Mouse (Mus musculus): ENCODE results near the gene Atxn10. TPM values are rescaled to one million over a fixed set of nuclear protein-coding genes. Genes with fewer than 3 reads are reported as not detected.

The Atxn10 gene
- polyA plus RNA-seq, 1 experiment from 2014 or later, result 574 TPM

DNA sequence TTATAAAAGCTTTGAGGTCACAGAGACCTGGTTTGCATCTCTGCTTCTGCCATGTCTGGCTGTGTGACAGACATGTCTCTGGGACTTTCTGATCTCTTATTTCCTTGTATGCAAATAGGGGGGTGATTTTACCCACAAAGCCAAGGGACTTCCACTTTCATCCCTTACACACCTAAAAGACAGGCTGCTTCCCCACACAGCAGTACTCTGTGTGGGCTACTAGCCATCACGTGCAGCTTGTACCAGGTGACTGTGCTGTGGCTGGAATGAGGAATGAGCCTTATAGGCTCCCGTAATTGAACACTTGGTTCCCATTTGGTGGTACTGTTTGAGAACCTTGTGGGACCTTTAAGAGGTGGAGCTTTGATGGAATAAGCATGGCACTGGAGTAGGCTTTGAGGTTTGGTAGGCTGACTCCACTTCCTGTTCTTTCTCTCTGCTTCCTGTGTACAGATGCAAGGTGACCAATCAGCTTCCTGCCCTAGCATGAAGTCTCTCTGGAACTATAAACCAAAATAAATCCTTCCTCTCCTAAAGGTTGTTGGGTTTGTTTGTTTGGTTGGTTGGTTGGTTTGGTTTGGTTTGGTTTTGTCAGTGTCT lies 28.9 kb upstream of the Atxn10 start:
- 91% methylated on average over 2 of the region's 2 CpGs for WGBS

DNA sequence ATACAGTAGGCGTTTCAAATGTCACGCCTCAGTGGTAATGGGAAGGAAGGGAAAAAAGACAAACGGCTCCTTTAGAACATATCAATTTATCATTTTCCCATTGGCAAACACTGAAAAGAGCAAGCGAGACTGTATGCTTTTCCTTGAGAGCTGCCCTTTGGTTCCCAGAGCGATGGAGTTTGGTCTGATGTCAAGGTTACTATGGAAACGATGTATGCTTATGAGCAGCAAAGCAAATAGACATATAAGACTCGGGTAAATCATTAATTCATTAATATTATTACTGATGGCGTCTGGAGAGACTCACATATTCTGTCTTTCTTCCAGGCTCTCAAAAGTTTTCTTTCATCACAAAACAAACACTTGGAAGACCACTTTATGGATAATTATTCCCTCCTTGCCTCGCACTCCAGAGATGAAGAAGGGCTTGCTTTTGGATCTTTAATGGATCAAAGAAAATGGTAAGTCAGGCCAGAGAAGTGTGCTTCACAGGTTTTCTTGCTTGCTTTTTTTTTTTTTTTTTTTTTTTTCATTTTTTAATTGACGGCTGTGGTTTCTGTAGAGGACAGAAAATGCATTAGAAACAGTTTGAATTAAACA lies 24.9 kb upstream of the Atxn10 start:
- no peak overlapping the region for H3K27ac ChIP-seq (replicated peaks; ENCODE audit: low read depth, low read length)
- DNase-seq (peak; percentile 59), ATAC-seq (ENCODE audit: low FRiP score, low TSS enrichment) (no peak)
- no peak overlapping the region for H3K9ac ChIP-seq (replicated peaks; ENCODE audit: low read length)
- H3K27me3 ChIP-seq (ENCODE audit: control insufficient read depth, insufficient read depth, low read length), result no peaks in the 10 kb centered on the region
- H3K4me1 ChIP-seq (ENCODE audit: control insufficient read depth, insufficient read depth, low read length), result no peaks in the 10 kb centered on the region
- no peak overlapping the region for H3K4me3 ChIP-seq (replicated peaks; ENCODE audit: low read depth, low read length)
- no peaks in the 10 kb centered on the region for H3K9me3 ChIP-seq (ENCODE audit: control insufficient read depth, low read length)
- H3K4me2 ChIP-seq (ENCODE audit: low read length), result no peak overlapping the region
- H3K36me3 ChIP-seq (ENCODE audit: control insufficient read depth, insufficient read depth, low read length), result no peaks in the 10 kb centered on the region
- 60% methylated on average over 10 of the region's 10 CpGs for WGBS

More for the DNA sequence above, 28.9 kb upstream of the Atxn10 start:
- Histone ChIP-seq H3K4me1 (ENCODE audit: control insufficient read depth, insufficient read depth, low read length) (no peaks in the 10 kb centered on the region), H3K27me3 (ENCODE audit: control insufficient read depth, insufficient read depth, low read length) (no peaks in the 10 kb centered on the region), H3K9me3 (ENCODE audit: control insufficient read depth, low read length) (no peaks in the 10 kb centered on the region), H3K4me2 (ENCODE audit: low read length) (no peak overlapping the region), H3K4me3 (replicated peaks; ENCODE audit: low read depth, low read length) (no peak overlapping the region), H3K9ac (replicated peaks; ENCODE audit: low read length) (no peak overlapping the region), H3K36me3 (ENCODE audit: control insufficient read depth, insufficient read depth, low read length) (no peaks in the 10 kb centered on the region), H3K27ac (replicated peaks; ENCODE audit: low read depth, low read length) (no peak overlapping the region)
- DNase-seq (no peak), ATAC-seq (ENCODE audit: low FRiP score, low TSS enrichment) (no peak)

DNA sequence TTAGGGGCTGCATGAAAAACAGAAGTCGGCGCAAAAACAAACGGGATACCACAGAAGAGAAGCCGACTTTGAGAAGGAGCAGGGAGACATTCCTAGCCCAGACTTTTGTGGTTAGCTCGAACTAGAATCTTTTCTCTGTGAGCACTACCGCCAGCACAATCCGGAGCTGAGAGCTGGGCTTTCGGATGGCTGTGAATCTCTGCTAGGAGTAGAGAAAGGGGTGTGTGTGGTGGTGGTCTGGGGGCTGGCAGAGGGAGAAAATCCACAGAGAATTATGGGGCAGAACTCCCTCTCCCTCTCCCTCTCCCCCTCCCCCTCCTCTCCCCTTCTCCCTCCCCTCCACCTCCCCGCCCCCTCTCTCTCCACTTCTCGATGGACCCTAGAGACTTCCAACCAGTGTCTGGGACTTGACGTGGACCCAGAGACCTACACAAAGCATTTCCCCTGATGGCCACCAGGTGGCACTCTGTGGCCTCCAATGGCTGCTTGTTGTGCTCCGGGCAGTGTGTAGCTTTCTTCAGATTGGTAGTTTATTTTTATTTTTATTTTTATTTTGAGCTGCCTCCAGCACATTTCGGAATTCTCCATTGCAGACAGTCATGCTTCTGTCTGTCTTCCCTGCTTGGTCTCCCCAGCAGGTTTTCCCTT lies 20.5 kb upstream of the Atxn10 start:
- ATAC-seq (ENCODE audit: low FRiP score, low TSS enrichment) (no peak), DNase-seq (peak; percentile 90)
- 39% methylated on average over 12 of the region's 13 CpGs for WGBS
- Histone ChIP-seq H3K4me2 (ENCODE audit: low read length) (no peak overlapping the region), H3K36me3 (ENCODE audit: control insufficient read depth, insufficient read depth, low read length) (no peaks in the 10 kb centered on the region), H3K9me3 (ENCODE audit: control insufficient read depth, low read length) (no peaks in the 10 kb centered on the region), H3K4me3 (replicated peaks; ENCODE audit: low read depth, low read length) (no peak overlapping the region), H3K27me3 (ENCODE audit: control insufficient read depth, insufficient read depth, low read length) (no peaks in the 10 kb centered on the region), H3K4me1 (ENCODE audit: control insufficient read depth, insufficient read depth, low read length) (no peaks in the 10 kb centered on the region), H3K27ac (replicated peaks; ENCODE audit: low read depth, low read length) (no peak overlapping the region), H3K9ac (replicated peaks; ENCODE audit: low read length) (no peak overlapping the region)

- peak; percentile 25 for DNase-seq
- Histone ChIP-seq H3K4me1 (ENCODE audit: control insufficient read depth, insufficient read depth, low read length) (no peaks in the 10 kb centered on the region), H3K9ac (replicated peaks; ENCODE audit: low read length) (no peak overlapping the region), H3K9me3 (ENCODE audit: control insufficient read depth, low read length) (no peaks in the 10 kb centered on the region), H3K4me2 (ENCODE audit: low read length) (no peak overlapping the region), H3K27me3 (ENCODE audit: control insufficient read depth, insufficient read depth, low read length) (no peaks in the 10 kb centered on the region), H3K36me3 (ENCODE audit: control insufficient read depth, insufficient read depth, low read length) (no peaks in the 10 kb centered on the region), H3K27ac (replicated peaks; ENCODE audit: low read depth, low read length) (no peak overlapping the region), H3K4me3 (replicated peaks; ENCODE audit: low read depth, low read length) (no peak overlapping the region)
- 58% methylated on average over 14 of the region's 14 CpGs for WGBS
- ATAC-seq (ENCODE audit: low FRiP score, low TSS enrichment), result no peak
These were observed 19.5 kb upstream of the Atxn10 start for GRCm38 (mm10) chr15:85316342-85317140.

DNA sequence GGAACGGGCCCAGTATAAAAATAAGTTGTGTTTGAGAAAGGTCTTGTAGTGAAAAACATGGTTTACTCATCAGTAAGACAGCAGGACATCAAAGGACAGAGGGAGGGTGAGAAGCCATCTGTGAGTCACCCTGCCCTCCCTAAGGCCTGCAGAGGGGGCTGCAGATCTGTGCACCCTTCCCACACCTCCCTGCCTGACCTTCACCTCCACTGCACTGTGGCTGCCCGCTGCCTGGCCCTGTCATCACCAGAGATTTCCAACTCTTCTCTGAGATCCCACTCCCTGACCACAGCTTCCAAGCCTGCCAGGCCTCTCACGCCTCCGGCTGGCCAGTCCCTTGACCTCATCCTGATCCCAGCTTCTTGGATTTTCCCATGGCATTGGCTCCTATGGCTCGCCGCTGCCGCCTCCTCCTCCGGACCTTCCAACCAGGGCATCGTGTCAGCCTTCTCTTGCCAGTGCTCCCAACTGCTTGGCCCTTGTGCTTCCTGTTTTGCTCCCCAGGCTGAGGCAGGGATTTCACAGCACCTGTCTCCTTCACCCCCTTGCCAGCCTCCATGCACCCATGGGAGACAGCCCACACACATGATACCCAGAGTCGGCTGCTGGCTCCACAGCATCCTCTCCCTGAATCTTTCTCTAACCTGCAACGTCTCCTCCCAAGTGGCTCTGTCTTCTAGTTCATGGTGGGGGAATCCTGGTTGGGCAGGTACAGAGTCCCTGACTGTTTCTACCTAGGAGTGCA lies 15.9 kb upstream of the Atxn10 start:
- no peak for ATAC-seq (ENCODE audit: low FRiP score, low TSS enrichment)
- H3K27ac ChIP-seq (replicated peaks; ENCODE audit: low read depth, low read length), result no peak overlapping the region
- no peaks in the 10 kb centered on the region for H3K9me3 ChIP-seq (ENCODE audit: control insufficient read depth, low read length)
- WGBS, result 82% methylated on average over 11 of the region's 11 CpGs
- no peaks in the 10 kb centered on the region for H3K36me3 ChIP-seq (ENCODE audit: control insufficient read depth, insufficient read depth, low read length)
- DNase-seq, result no peak
- H3K27me3 ChIP-seq (ENCODE audit: control insufficient read depth, insufficient read depth, low read length), result no peaks in the 10 kb centered on the region
- no peak overlapping the region for H3K4me2 ChIP-seq (ENCODE audit: low read length)
- H3K9ac ChIP-seq (replicated peaks; ENCODE audit: low read length), result no peak overlapping the region
- H3K4me3 ChIP-seq (replicated peaks; ENCODE audit: low read depth, low read length), result no peak overlapping the region
- no peaks in the 10 kb centered on the region for H3K4me1 ChIP-seq (ENCODE audit: control insufficient read depth, insufficient read depth, low read length)

- H3K4me3 ChIP-seq (replicated peaks; ENCODE audit: low read depth, low read length), result no peak overlapping the region
- H3K9me3 ChIP-seq (ENCODE audit: control insufficient read depth, low read length), result no peaks in the 10 kb centered on the region
- DNase-seq (no peak), ATAC-seq (ENCODE audit: low FRiP score, low TSS enrichment) (no peak)
- H3K36me3 ChIP-seq (ENCODE audit: control insufficient read depth, insufficient read depth, low read length), result no peaks in the 10 kb centered on the region
- H3K9ac ChIP-seq (replicated peaks; ENCODE audit: low read length), result no peak overlapping the region
- H3K4me2 ChIP-seq (ENCODE audit: low read length), result no peak overlapping the region
- WGBS, result 89% methylated on average over 4 of the region's 4 CpGs
- H3K27ac ChIP-seq (replicated peaks; ENCODE audit: low read depth, low read length), result no peak overlapping the region
- no peaks in the 10 kb centered on the region for H3K4me1 ChIP-seq (ENCODE audit: control insufficient read depth, insufficient read depth, low read length)
- no peaks in the 10 kb centered on the region for H3K27me3 ChIP-seq (ENCODE audit: control insufficient read depth, insufficient read depth, low read length)
These were observed 12.8 kb upstream of the Atxn10 start for GRCm38 (mm10) chr15:85323214-85323613.

DNA sequence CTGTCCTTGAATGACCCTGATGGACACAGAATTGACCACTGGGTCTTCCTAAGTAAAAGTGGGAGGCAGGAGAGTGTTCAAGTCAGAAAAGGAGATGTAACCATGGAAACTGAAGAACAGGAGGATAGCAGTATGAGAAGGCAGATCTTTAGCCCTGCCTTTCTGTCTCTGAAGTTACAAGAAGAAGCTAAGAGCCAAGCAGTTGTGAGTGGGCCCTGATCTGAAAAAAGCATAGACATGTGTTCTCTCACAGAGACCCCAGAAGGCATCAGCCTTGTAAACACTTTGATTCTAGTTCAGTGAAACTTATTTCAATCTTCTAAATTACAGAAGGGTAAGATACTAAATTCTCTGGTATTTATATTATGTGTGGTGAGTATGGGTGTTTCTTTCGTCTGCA lies 11.6 kb upstream of the Atxn10 start:
- H3K4me2 ChIP-seq (ENCODE audit: low read length), result no peak overlapping the region
- H3K27ac ChIP-seq (replicated peaks; ENCODE audit: low read depth, low read length), result no peak overlapping the region
- no peaks in the 10 kb centered on the region for H3K9me3 ChIP-seq (ENCODE audit: control insufficient read depth, low read length)
- H3K4me1 ChIP-seq (ENCODE audit: control insufficient read depth, insufficient read depth, low read length), result no peaks in the 10 kb centered on the region
- H3K9ac ChIP-seq (replicated peaks; ENCODE audit: low read length), result no peak overlapping the region
- no peaks in the 10 kb centered on the region for H3K27me3 ChIP-seq (ENCODE audit: control insufficient read depth, insufficient read depth, low read length)
- H3K4me3 ChIP-seq (replicated peaks; ENCODE audit: low read depth, low read length), result no peak overlapping the region
- H3K36me3 ChIP-seq (ENCODE audit: control insufficient read depth, insufficient read depth, low read length), result no peaks in the 10 kb centered on the region
- ATAC-seq (ENCODE audit: low FRiP score, low TSS enrichment) (no peak), DNase-seq (no peak)
- 100% methylated on average over 1 of the region's 1 CpGs for WGBS

DNA sequence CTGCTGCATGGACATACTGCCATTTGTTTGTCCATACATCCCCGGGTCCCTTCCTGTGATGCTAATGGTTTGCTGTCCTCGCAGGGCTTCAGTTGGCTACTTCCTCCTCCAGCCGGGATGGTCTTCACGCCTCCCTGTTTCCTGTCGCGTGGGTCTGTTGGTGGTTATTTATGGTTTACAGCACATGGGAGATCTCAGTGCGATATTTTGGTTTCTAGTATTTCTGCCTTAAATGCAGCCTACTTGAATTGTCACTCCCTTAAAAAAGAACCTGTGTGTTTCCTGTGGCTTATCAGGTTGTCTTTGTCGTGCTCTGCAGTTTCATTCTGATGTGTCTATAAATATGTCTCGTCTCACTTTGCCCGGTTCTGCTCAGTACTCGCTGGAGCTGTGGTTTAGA lies 8.2 kb upstream of the Atxn10 start:
- Histone ChIP-seq H3K4me3 (replicated peaks; ENCODE audit: low read depth, low read length) (no peak overlapping the region), H3K4me1 (ENCODE audit: control insufficient read depth, insufficient read depth, low read length) (no peaks in the 10 kb centered on the region), H3K27me3 (ENCODE audit: control insufficient read depth, insufficient read depth, low read length) (no peaks in the 10 kb centered on the region), H3K9me3 (ENCODE audit: control insufficient read depth, low read length) (no peaks in the 10 kb centered on the region), H3K4me2 (ENCODE audit: low read length) (no peak overlapping the region), H3K27ac (replicated peaks; ENCODE audit: low read depth, low read length) (no peak overlapping the region), H3K9ac (replicated peaks; ENCODE audit: low read length) (no peak overlapping the region), H3K36me3 (ENCODE audit: control insufficient read depth, insufficient read depth, low read length) (no peaks in the 10 kb centered on the region)
- no peak for DNase-seq
- WGBS, result 78% methylated on average over 11 of the region's 11 CpGs
- ATAC-seq (ENCODE audit: low FRiP score, low TSS enrichment), result no peak

Measured in midbrain, embryonic 14.5 days (tissue).